Mouse (Mus musculus): ENCODE measurements around the gene Auts2. TPM values are rescaled to one million over a fixed set of nuclear protein-coding genes. Genes with fewer than 3 reads are reported as not detected.

The Auts2 gene
- polyA plus RNA-seq, 1 experiment from 2014 or later, result 73.6 TPM

- H3K4me2 ChIP-seq (replicated peaks), result no peak overlapping the region
- peaks cover 41% of the 10 kb centered on the region for H3K4me1 ChIP-seq
- no peaks in the 10 kb centered on the region for H3K27me3 ChIP-seq
- no peak overlapping the region for H3K27ac ChIP-seq
- ATAC-seq (ENCODE audit: insufficient number of reproducible peaks, insufficient read depth, low FRiP score, low TSS enrichment), result no peak
- WGBS, result 82% methylated on average over 1 of the region's 1 CpGs
- H3K9ac ChIP-seq, result no peak overlapping the region
- no peaks in the 10 kb centered on the region for H3K9me3 ChIP-seq
- no peak overlapping the region for H3K4me3 ChIP-seq
- H3K36me3 ChIP-seq, result no peaks in the 10 kb centered on the region
Observed at GRCm38 (mm10) chr5:132492793-132493192, 50.4 kb downstream of the Auts2 start.

GRCm38 (mm10) chr5:132492040-132492439, 51.1 kb downstream of the Auts2 start:
- H3K36me3 ChIP-seq, result no peaks in the 10 kb centered on the region
- no peak overlapping the region for H3K27ac ChIP-seq
- H3K9me3 ChIP-seq, result no peaks in the 10 kb centered on the region
- H3K9ac ChIP-seq, result no peak overlapping the region
- no peaks in the 10 kb centered on the region for H3K27me3 ChIP-seq
- no peak for ATAC-seq (ENCODE audit: insufficient number of reproducible peaks, insufficient read depth, low FRiP score, low TSS enrichment)
- no peak overlapping the region for H3K4me3 ChIP-seq
- H3K4me2 ChIP-seq (replicated peaks), result no peak overlapping the region
- peaks cover 47% of the 10 kb centered on the region for H3K4me1 ChIP-seq

GRCm38 (mm10) chr5:132491508-132491907, 51.6 kb downstream of the Auts2 start:
- no peak overlapping the region for H3K9ac ChIP-seq

GRCm38 (mm10) chr5:132490326-132490725, 52.8 kb downstream of the Auts2 start:
- H3K27me3 ChIP-seq, result no peaks in the 10 kb centered on the region
- no peak overlapping the region for H3K27ac ChIP-seq
- WGBS, result 98% methylated on average over 1 of the region's 1 CpGs
- H3K4me2 ChIP-seq (replicated peaks), result no peak overlapping the region
- no peaks in the 10 kb centered on the region for H3K36me3 ChIP-seq
- ATAC-seq (ENCODE audit: insufficient number of reproducible peaks, insufficient read depth, low FRiP score, low TSS enrichment), result no peak
- H3K9ac ChIP-seq, result no peak overlapping the region
- no peak overlapping the region for H3K4me3 ChIP-seq
- no peaks in the 10 kb centered on the region for H3K9me3 ChIP-seq
- H3K4me1 ChIP-seq, result peaks cover 57% of the 10 kb centered on the region

More at GRCm38 (mm10) chr5:132491508-132491907, 51.6 kb downstream of the Auts2 start:
- Histone ChIP-seq H3K9me3 (no peaks in the 10 kb centered on the region), H3K4me2 (replicated peaks) (no peak overlapping the region), H3K27me3 (no peaks in the 10 kb centered on the region), H3K4me1 (peaks cover 53% of the 10 kb centered on the region), H3K4me3 (no peak overlapping the region), H3K36me3 (no peaks in the 10 kb centered on the region), H3K27ac (no peak overlapping the region)
- 45% methylated on average over 4 of the region's 4 CpGs for WGBS
- no peak for ATAC-seq (ENCODE audit: insufficient number of reproducible peaks, insufficient read depth, low FRiP score, low TSS enrichment)

- H3K27me3 ChIP-seq, result no peaks in the 10 kb centered on the region
- peaks cover 61% of the 10 kb centered on the region for H3K4me1 ChIP-seq
- no peaks in the 10 kb centered on the region for H3K9me3 ChIP-seq
- H3K27ac ChIP-seq, result no peak overlapping the region
- no peak overlapping the region for H3K4me3 ChIP-seq
- 37% methylated on average over 7 of the region's 7 CpGs for WGBS
- ATAC-seq (ENCODE audit: insufficient number of reproducible peaks, insufficient read depth, low FRiP score, low TSS enrichment), result no peak
- H3K36me3 ChIP-seq, result no peaks in the 10 kb centered on the region
- H3K9ac ChIP-seq, result no peak overlapping the region
- H3K4me2 ChIP-seq (replicated peaks), result no peak overlapping the region
Observed at GRCm38 (mm10) chr5:132489736-132490313, 53.3 kb downstream of the Auts2 start.

GRCm38 (mm10) chr5:132486831-132487230, 56.3 kb downstream of the Auts2 start:
- Histone ChIP-seq H3K4me1 (peaks cover 62% of the 10 kb centered on the region), H3K36me3 (no peaks in the 10 kb centered on the region), H3K9me3 (no peaks in the 10 kb centered on the region), H3K9ac (no peak overlapping the region), H3K4me2 (replicated peaks) (no peak overlapping the region), H3K27me3 (no peaks in the 10 kb centered on the region), H3K4me3 (no peak overlapping the region), H3K27ac (no peak overlapping the region)
- 27% methylated on average over 7 of the region's 7 CpGs for WGBS
- no peak for ATAC-seq (ENCODE audit: insufficient number of reproducible peaks, insufficient read depth, low FRiP score, low TSS enrichment)

- no peak overlapping the region for H3K9ac ChIP-seq
- H3K36me3 ChIP-seq, result no peaks in the 10 kb centered on the region
- ATAC-seq (ENCODE audit: insufficient number of reproducible peaks, insufficient read depth, low FRiP score, low TSS enrichment), result no peak
- no peak overlapping the region for H3K27ac ChIP-seq
- 81% methylated on average over 6 of the region's 6 CpGs for WGBS
- no peak overlapping the region for H3K4me2 ChIP-seq (replicated peaks)
- H3K4me1 ChIP-seq, result peaks cover 58% of the 10 kb centered on the region
- no peak overlapping the region for H3K4me3 ChIP-seq
- no peaks in the 10 kb centered on the region for H3K27me3 ChIP-seq
- H3K9me3 ChIP-seq, result no peaks in the 10 kb centered on the region
Observed at GRCm38 (mm10) chr5:132485994-132486393, 57.1 kb downstream of the Auts2 start.

GRCm38 (mm10) chr5:132485448-132485847, 57.7 kb downstream of the Auts2 start:
- Histone ChIP-seq H3K36me3 (no peaks in the 10 kb centered on the region), H3K9ac (no peak overlapping the region), H3K4me3 (no peak overlapping the region), H3K27me3 (no peaks in the 10 kb centered on the region), H3K27ac (no peak overlapping the region), H3K9me3 (no peaks in the 10 kb centered on the region), H3K4me2 (replicated peaks) (no peak overlapping the region), H3K4me1 (peaks cover 57% of the 10 kb centered on the region)
- no peak for ATAC-seq (ENCODE audit: insufficient number of reproducible peaks, insufficient read depth, low FRiP score, low TSS enrichment)
- 49% methylated on average over 3 of the region's 3 CpGs for WGBS

GRCm38 (mm10) chr5:132481476-132481875, 61.7 kb downstream of the Auts2 start:
- no peak overlapping the region for H3K9ac ChIP-seq
- H3K4me2 ChIP-seq (replicated peaks), result no peak overlapping the region
- no peaks in the 10 kb centered on the region for H3K36me3 ChIP-seq
- no peak overlapping the region for H3K4me3 ChIP-seq
- H3K9me3 ChIP-seq, result no peaks in the 10 kb centered on the region
- ATAC-seq (ENCODE audit: insufficient number of reproducible peaks, insufficient read depth, low FRiP score, low TSS enrichment), result no peak
- H3K27ac ChIP-seq, result no peak overlapping the region
- H3K4me1 ChIP-seq, result peaks cover 49% of the 10 kb centered on the region
- WGBS, result 48% methylated on average over 3 of the region's 3 CpGs
- H3K27me3 ChIP-seq, result no peaks in the 10 kb centered on the region

GRCm38 (mm10) chr5:132480461-132480860, 62.7 kb downstream of the Auts2 start:
- peaks cover 45% of the 10 kb centered on the region for H3K4me1 ChIP-seq
- no peaks in the 10 kb centered on the region for H3K9me3 ChIP-seq
- no peaks in the 10 kb centered on the region for H3K27me3 ChIP-seq
- no peak for ATAC-seq (ENCODE audit: insufficient number of reproducible peaks, insufficient read depth, low FRiP score, low TSS enrichment)
- no peak overlapping the region for H3K4me3 ChIP-seq
- no peak overlapping the region for H3K9ac ChIP-seq
- H3K4me2 ChIP-seq (replicated peaks), result no peak overlapping the region
- H3K36me3 ChIP-seq, result no peaks in the 10 kb centered on the region
- no peak overlapping the region for H3K27ac ChIP-seq
- whole genome bisulfite sequencing, result 77% methylated on average over 6 of the region's 6 CpGs

- no peak for ATAC-seq (ENCODE audit: insufficient number of reproducible peaks, insufficient read depth, low FRiP score, low TSS enrichment)
- 50% methylated on average over 11 of the region's 11 CpGs for WGBS
- Histone ChIP-seq H3K27me3 (no peaks in the 10 kb centered on the region), H3K4me1 (peaks cover 43% of the 10 kb centered on the region), H3K4me2 (replicated peaks) (no peak overlapping the region), H3K9me3 (no peaks in the 10 kb centered on the region), H3K4me3 (no peak overlapping the region), H3K27ac (no peak overlapping the region), H3K36me3 (no peaks in the 10 kb centered on the region), H3K9ac (no peak overlapping the region)
Observed at GRCm38 (mm10) chr5:132479227-132479857, 63.8 kb downstream of the Auts2 start.

GRCm38 (mm10) chr5:132477533-132477932, 65.6 kb downstream of the Auts2 start:
- no peaks in the 10 kb centered on the region for H3K36me3 ChIP-seq
- H3K9me3 ChIP-seq, result no peaks in the 10 kb centered on the region
- H3K27ac ChIP-seq, result no peak overlapping the region
- no peak overlapping the region for H3K4me3 ChIP-seq
- H3K9ac ChIP-seq, result no peak overlapping the region
- no peak overlapping the region for H3K4me2 ChIP-seq (replicated peaks)
- no peak for ATAC-seq (ENCODE audit: insufficient number of reproducible peaks, insufficient read depth, low FRiP score, low TSS enrichment)
- no peaks in the 10 kb centered on the region for H3K27me3 ChIP-seq
- H3K4me1 ChIP-seq, result peaks cover 42% of the 10 kb centered on the region
- WGBS, result 60% methylated on average over 1 of the region's 1 CpGs
